Mouse (Mus musculus) left cerebral cortex, adult 6 months (tissue): ENCODE measurements around the gene Rps6kc1. TPM values are rescaled to one million over a fixed set of nuclear protein-coding genes. Genes with fewer than 3 reads are reported as not detected.

Experiments
- long read RNA-seq, 2 experiments: library from polyadenylated mRNA; unstranded; transcript quantifications; one replicate each; pipeline ENCODE4 v2.0.0; 2019 to 2020
- polyA plus RNA-seq: library from polyadenylated mRNA; unstranded; fragments of <200 nt; fragmentation: Nextera tagmentation; gene quantifications from 2 replicates; pipeline ENCODE4 v1.2.3, GENCODE M21; 2021

The Rps6kc1 gene
- polyA plus RNA-seq: 14.4 and 21.3 TPM in 2 replicates
- long read RNA-seq, experiment 1, transcript Rps6kc1-201 (15 exons, 3,995 nt): major isoform, 67 of 126 reads
- long read RNA-seq, experiment 1, partial matches to known transcripts: 25 of 126 reads
- long read RNA-seq, experiment 1, other reads (novel, unspliced or antisense): 34 of 126 reads
- long read RNA-seq, experiment 2, transcript Rps6kc1-201 (15 exons, 3,995 nt): major isoform, 9 of 31 reads
- long read RNA-seq, experiment 2, partial matches to known transcripts: 14 of 31 reads
- long read RNA-seq, experiment 2, other reads (novel, unspliced or antisense): 8 of 31 reads

GRCm38 (mm10) chr1:190911415-190912123, at the start of gene Rps6kc1:
Gene Rps6kc1 (minus strand): TSS chr1:190911770.

DNA sequence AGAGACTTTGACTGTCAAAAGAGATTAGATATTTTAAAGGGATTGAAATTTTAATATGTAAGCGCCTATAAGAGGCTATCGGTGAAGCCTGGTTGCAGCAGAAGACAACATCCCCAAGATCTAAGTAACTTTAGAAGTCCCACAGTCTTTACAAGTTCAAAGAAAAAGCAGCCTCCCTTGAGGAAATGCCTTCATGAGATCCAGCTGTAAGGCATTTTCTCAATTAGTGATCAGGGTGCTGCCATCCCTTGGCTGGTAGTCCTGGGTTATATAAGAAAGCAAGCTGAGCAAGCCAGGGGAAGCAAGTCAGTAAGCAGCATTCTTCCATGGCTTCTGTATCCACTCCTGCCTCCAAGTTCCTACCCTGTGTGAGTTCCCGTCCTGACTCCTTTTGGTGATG, 13.2 kb upstream of the Rps6kc1 start, which contains the start of gene Angel2:
Angel2 (plus strand) TSS at position 301 of the 400 bp plus-strand sequence.

Other genes starting within 250 kb of the Rps6kc1 start
- 25.1 and 35.2 TPM in 2 replicates for gene Angel2, start 13.3 kb upstream of the Rps6kc1 start, polyA plus RNA-seq
- 0.68 and 0.82 TPM in 2 replicates for gene Vash2, start 67.5 kb upstream of the Rps6kc1 start, polyA plus RNA-seq
- gene Flvcr1, start 114.4 kb upstream of the Rps6kc1 start, polyA plus RNA-seq: 1.6 and 2.5 TPM in 2 replicates
- not detected in 2 replicates for gene Spata45, start 124.9 kb upstream of the Rps6kc1 start, polyA plus RNA-seq
- 6.6 and 8.9 TPM in 2 replicates for gene Tatdn3, start 151.2 kb upstream of the Rps6kc1 start, polyA plus RNA-seq
- gene Nsl1, start 151.2 kb upstream of the Rps6kc1 start, polyA plus RNA-seq: 0.54 and 0.64 TPM in 2 replicates
- 4.7 and 5.9 TPM in 2 replicates for gene Batf3, start 186.1 kb upstream of the Rps6kc1 start, polyA plus RNA-seq